Mouse (Mus musculus) kidney, adult 18-20 months (tissue): ENCODE results near the gene Wnt3a.
A peak's percentile ranks its signal among the peaks of the same experiment; 100 is the strongest.

ENCODE experiments used
- DNase-seq: peaks from one replicate; pipeline ENCODE4 v3.0.0; 2021

Wnt3a gene

GRCm38 (mm10) chr11:59260706-59261493 lies 29.7 kb downstream of the Wnt3a start:
- no peak for DNase-seq

DNA sequence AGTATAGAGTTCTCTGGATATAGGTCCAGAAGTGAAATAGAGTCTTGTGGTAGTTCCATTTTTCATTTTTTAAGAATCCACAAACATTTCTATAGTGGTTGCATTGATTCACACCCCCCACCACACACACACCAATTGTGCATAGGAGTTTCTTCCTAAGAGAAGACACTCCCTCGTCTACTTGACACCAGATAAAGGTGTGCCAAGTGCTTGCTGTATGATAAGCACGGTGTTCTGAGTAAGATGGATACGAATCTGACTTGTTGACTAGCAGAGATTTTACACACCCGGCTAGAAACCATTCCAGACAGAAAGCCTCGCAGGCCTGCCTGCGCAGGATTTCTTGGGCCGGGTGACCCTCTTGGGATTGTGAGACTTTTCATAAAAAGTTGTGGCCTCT lies 30.9 kb downstream of the Wnt3a start:
- no peak for DNase-seq

DNA sequence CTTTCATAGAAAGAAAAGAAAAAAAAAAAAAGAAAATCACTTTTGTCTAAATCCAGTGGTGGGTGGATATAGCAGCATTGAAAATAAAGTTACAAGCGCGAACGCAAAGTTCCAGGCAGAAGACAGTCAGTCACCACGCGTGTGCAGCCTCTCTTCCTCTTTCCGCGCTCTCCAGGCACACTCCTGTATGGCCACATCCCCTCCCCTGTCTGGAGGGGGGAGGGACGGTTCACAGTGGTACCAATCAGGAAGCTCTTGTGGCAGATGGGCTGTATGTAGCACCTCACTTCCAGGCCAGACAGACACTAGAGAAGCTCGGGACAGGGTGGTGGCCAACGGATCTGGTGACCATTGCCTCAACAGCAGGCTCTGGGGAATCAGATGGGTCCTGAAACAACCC lies 42.5 kb downstream of the Wnt3a start:
- DNase-seq, result no peak

- DNase-seq, result no peak
Observed at GRCm38 (mm10) chr11:59243856-59244255, 46.7 kb downstream of the Wnt3a start.

GRCm38 (mm10) chr11:59241841-59242240 lies 48.7 kb downstream of the Wnt3a start:
- no peak for DNase-seq

DNA sequence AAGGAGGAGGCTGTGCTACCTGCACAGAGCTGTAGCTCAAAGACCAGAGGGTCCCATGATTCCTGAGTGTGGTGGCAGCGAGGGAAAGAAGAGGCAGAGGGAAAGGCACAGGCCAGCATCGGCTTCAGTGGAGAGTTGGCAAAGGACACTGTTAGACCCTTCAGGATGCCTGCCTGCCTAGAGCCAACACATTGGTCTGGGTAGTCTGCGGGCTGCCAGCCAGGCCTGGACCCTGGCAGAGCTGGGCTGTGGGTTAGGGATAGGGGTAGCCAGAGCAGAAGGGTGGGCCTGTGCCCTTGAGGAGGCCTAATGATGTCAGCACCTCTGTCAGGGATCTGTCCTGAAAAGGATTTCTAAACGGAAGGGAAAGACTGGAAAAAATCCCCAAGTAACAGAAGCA lies 50.8 kb downstream of the Wnt3a start:
- no peak for DNase-seq

- no peak for DNase-seq
Observed at GRCm38 (mm10) chr11:59239428-59239785, 51.1 kb downstream of the Wnt3a start.

DNA sequence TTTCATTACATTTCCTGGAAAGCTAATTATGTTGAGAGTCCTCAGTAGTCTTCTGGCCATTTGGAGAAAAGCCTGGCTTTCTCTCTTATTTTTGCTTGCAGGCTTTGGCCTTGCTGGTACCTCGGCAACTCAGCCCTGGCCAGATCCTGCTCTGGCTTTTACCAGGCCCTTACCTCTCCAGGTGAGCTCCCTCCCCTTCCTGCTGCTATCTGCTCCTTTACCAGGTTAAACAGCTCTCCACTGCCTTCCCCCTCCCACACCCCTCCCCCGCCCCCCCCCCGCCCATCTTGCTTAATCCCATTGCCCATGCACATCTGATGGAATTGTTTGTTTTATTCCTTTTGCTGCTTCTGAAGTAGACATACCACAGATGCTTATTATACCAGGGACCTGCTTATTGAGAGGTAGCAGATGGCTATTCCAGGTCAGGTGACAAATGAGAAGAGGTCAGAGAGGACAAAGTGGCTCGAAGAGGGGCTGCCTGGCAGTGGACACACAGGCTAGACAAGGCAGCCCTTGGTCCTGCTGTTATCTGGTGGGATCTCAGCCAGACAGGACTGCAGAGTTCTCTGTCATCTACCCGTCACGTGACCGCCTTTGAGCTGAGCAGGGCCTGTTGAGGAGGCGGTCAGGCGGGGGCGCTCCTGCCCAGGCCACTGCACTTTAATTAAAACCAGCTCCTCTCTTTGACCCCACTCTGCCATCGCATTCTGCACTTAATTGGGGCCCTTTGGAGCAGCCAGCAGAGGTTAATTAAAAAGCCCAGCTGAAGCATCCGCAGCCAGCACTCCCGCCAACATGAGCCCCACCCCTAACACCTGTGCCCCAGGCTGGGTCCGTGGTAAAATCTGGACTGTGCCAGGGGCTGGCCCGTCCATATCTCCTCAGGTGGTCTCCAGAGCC lies 51.8 kb downstream of the Wnt3a start:
- DNase-seq, result peak; percentile 69

GRCm38 (mm10) chr11:59232797-59233196 lies 57.8 kb downstream of the Wnt3a start:
- DNase-seq, result no peak

GRCm38 (mm10) chr11:59230144-59230760 lies 60.3 kb downstream of the Wnt3a start:
- peak; percentile 79 for DNase-seq

- DNase-seq, result peak; percentile 98
Observed at GRCm38 (mm10) chr11:59228122-59228953, 62.2 kb downstream of the Wnt3a start, which contains the start of gene Arf1. Gene Arf1 (minus strand): TSS chr11:59228270.

DNA sequence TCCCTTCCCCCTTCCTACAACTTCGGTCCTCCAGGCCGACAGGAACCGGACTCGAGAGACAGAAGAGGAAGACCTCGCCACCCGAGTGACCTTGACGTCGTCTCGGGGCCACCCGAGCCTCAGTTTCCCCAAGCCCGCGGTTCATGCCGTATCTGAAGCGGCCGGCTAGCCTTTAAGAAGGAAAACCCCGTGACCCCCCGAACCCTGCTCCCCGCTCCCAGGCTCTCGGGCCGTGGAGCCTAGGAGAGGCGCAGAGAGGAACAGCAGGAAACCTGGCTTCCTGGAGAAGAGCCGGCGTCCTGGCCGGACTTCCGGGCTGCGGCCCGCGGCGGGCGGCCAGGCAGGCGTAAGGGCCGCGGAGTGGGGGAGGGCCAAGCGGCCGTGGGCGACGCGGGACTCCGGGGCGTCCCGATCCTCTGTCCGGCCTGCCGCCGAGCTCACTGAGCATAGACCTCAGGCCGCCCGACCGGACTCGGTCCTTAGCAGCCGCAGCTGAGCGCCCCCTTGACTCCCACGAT lies 62.9 kb downstream of the Wnt3a start:
- no peak for DNase-seq

DNA sequence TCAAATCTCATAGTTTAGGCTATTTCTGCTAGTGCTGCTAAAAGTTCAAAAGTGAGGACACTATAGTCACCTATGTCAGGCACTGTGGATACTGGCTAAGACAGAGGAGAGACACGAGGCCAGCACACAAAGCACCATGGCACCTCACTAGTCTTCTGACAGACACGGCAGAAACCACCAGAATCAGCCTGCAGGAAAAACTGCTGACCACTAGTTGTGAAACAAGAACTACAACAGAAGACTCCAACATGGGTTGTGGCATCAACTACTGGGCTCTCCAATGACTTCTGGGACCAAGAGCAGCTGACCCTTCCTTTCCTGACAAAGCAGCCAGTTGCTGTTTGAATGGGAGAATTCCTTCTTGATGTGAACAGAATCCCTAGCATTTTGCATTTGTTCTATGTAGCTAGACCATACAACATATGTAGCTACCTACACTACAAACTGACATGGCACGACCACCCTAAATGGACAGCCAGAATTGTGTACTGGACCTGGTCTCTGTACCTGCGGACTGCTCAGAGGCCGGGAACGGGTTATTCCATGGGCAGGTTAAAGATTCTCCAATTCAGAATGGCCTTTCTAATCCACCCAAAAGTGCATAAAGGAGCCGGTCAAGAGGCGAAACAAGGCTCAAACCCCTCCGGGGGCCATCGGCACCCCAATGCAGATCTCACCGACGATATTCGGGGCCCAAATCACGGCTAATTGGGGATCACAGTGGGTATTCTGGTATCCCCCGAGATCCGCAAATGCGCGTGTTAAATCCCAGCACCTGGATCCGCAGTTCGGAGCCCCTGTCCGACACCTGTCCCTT lies 63.6 kb downstream of the Wnt3a start:
- peak; percentile 51 for DNase-seq

DNA sequence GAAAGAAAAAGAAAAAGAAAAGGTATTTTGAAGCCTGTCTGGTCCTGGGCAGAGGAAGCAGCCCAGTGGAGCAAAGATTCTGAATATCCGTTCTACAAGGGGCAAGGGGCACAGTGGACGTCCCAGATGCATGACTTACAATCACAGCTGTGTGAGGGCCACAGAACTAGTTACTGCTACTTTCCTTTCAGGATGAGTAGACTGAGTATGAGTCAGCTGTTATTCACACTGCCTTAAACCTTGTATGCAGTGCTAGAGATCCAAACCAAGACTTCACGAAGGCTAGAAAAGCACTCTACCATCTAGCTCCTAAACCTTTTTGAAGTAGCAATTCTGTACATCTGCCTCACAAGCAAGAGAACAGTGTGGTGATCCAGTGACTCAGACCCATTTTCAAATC lies 64.3 kb downstream of the Wnt3a start:
- DNase-seq, result no peak

DNA sequence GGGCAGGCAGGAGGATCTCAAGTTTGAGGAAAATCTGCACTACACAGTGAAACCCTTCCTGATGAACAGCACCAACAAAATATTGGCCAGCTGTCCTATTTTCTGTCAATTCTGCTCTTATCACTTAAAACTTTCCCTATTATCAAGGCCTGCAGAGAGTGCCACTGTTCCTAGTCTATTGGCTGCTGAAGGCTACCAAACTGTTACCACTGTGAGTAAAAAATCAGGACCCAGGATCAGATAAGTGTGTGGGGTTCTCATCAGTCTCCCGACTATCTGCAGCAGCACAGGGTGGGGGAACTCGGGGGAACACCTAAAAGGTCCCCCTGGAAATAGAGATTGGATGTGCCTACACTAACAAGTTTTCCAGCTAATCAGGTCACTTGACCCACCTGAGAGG lies 65.4 kb downstream of the Wnt3a start:
- DNase-seq, result no peak

- DNase-seq, result no peak
Observed at GRCm38 (mm10) chr11:59224470-59224869, 66.1 kb downstream of the Wnt3a start.

- no peak for DNase-seq
Observed at GRCm38 (mm10) chr11:59224025-59224424, 66.5 kb downstream of the Wnt3a start.

DNA sequence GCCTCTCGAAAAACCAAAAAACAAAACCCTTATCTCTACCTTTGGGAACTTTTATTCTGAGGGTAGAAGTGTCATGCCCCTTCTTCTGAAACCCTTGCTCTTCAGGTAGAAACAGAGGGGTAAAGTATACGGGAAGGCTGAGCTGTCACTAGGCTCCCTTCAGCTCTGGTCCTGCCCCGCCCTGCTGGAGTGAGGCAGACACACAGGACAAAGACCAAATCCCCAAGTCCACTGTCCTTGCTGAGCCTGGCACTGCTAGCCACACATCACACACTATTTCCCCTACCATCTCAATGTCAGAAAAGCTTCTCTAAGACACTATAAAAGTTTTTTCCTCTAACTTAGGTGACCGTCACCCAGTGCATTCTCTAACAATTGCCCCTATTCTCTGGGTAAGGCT lies 68.2 kb downstream of the Wnt3a start:
- DNase-seq, result no peak

GRCm38 (mm10) chr11:59221604-59222003 lies 68.9 kb downstream of the Wnt3a start:
- DNase-seq, result no peak

DNA sequence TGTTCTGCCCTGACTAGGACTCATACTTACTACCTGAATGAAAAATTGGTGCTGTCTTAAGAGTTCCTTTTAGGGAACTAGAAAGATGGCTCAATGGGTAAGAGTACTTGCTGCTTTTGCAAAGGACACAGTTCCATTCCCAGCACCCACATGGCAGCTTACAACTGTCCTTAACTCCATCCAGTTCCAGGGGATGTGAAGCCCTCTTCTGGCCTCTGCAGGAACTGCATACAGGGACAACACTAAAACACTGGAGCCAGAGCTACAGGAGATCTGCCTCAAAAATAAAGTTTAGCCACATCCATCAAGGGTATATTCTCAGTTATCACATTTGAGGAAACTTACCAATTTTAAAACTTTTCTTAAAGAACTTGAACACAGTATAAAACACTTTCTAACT lies 71.5 kb downstream of the Wnt3a start:
- DNase-seq, result peak; percentile 46

DNA sequence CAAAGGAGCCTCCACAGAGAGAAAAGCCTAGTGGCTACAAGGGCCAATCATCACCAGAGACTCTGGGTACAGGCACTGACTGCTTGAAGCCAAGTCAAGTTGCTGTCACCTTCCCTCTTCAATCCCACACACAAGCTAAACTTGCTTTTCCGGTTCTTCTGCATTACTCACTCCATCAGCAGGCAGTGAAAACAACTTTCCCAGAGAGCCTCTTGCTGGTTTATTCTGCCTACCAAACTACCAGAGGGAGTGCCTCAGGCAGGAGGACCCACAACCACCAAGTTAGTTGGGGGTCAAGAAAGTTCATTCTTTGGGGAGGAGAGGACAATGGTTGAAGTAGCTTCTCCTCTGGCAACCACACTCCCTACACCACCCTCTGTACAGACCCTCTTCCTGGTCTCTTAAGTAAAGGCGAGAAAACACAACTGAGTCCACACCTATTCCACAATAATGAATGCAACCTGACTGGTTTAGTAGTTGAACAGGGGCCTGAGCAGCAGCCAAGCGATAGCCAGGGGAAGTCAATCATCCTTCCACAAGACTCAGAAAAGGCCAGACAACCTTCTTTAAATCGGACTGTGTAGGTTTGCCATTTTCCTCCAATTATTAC lies 72.1 kb downstream of the Wnt3a start:
- DNase-seq, result peak; percentile 54
